Mouse (Mus musculus): ENCODE data around the gene Ablim2.

DNA sequence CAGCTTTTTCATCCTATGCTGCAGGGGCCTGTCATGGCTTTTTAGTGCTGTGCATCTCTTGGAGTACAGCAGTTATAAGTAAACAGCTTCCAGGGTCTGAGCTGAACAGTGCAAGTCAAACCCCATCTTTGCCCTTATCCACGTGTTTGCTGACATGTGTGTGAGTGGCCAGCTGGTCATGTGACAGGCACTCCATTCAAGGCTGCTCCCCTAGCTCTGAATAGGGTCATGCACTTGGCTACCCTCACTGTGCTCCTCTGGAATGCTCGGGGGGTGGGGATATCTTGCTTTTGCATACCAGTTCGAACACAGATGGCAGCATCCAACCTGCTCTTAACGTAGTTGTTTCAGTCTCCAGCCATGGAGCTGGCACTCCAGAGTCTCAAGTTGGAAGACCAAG lies 115.7 kb downstream of the Ablim2 start:
- TF ChIP-seq POLR2A (IDR thresholded peaks at IDR 0.05; ENCODE audit: control insufficient read depth, extremely low read depth, insufficient read depth, low read length, poor library complexity) (no peak), CTCF (IDR thresholded peaks at IDR 0.05; ENCODE audit: borderline replicate concordance, control insufficient read depth, extremely low read depth, insufficient read depth, low read length, poor library complexity) (no peak)
